Mouse (Mus musculus) hindbrain, embryonic 15.5 days (tissue): ENCODE results near the gene Ltc4s. TPM values are rescaled to one million over a fixed set of nuclear protein-coding genes. Genes with fewer than 3 reads are reported as not detected.
A peak's percentile ranks its signal among the peaks of the same experiment; 100 is the strongest.

Experiments
- ATAC-seq: fragments of 200-750 bp; cut with Nextera tagmentation; 2 replicates; pipeline ENCODE4 v1.8.0; 2017; ENCODE audit warnings: low read depth, moderate number of reproducible peaks, moderate TSS enrichment; ENCODE audit not compliant: low FRiP score
- H3K27ac ChIP-seq: fragments of 300-500 bp; sonication (generic); replicated peaks from 2 replicates; pipeline ENCODE4 v1.5.1; 2015; ENCODE audit warnings: mild to moderate bottlenecking, inconsistent platforms
- H3K27me3 ChIP-seq: fragments of 300-500 bp; sonication (generic); 2 replicates; pipeline ENCODE4 v1.6.1; 2015; ENCODE audit warnings: control low read depth, inconsistent platforms
- H3K36me3 ChIP-seq: fragments of 300-500 bp; sonication (generic); 2 replicates; pipeline ENCODE4 v1.6.1; 2015; ENCODE audit warnings: control low read depth, inconsistent platforms
- H3K4me1 ChIP-seq: fragments of 300-500 bp; sonication (generic); replicated peaks from 2 replicates; pipeline ENCODE4 v1.6.1; 2015; ENCODE audit warnings: control low read depth, inconsistent platforms
- H3K4me2 ChIP-seq: fragments of 300-500 bp; sonication (generic); 2 replicates; pipeline ENCODE4 v1.6.1; 2015; ENCODE audit warnings: moderate library complexity, mild to moderate bottlenecking, inconsistent platforms
- H3K4me3 ChIP-seq: fragments of 300-500 bp; sonication (generic); 2 replicates; pipeline ENCODE4 v1.5.1; 2015; ENCODE audit warnings: mild to moderate bottlenecking, inconsistent platforms
- H3K9ac ChIP-seq: fragments of 300-500 bp; sonication (generic); 2 replicates; pipeline ENCODE4 v1.6.1; 2015; ENCODE audit warnings: inconsistent platforms
- H3K9me3 ChIP-seq: fragments of 300-500 bp; sonication (generic); 2 replicates; pipeline ENCODE4 v1.6.1; 2016; ENCODE audit warnings: control low read depth, inconsistent platforms
- WGBS: fragments of 180-500 bp; shearing (Covaris S2); methylation state at CpG from one replicate; pipeline ENCODE4 v1.1.7; 2015; 5-methylcytosine and 5-hydroxymethylcytosine counted together
- polyA plus RNA-seq: library from polyadenylated mRNA; unstranded; fragments of >200 nt; fragmentation: Nextera tagmentation; extraction: Ambion mirVana; gene quantifications from 2 replicates; pipeline ENCODE4 v1.2.1, GENCODE M21; 2015

Gene Ltc4s
- polyA plus RNA-seq, 1 experiment from 2014 or later = 2.9 TPM

DNA sequence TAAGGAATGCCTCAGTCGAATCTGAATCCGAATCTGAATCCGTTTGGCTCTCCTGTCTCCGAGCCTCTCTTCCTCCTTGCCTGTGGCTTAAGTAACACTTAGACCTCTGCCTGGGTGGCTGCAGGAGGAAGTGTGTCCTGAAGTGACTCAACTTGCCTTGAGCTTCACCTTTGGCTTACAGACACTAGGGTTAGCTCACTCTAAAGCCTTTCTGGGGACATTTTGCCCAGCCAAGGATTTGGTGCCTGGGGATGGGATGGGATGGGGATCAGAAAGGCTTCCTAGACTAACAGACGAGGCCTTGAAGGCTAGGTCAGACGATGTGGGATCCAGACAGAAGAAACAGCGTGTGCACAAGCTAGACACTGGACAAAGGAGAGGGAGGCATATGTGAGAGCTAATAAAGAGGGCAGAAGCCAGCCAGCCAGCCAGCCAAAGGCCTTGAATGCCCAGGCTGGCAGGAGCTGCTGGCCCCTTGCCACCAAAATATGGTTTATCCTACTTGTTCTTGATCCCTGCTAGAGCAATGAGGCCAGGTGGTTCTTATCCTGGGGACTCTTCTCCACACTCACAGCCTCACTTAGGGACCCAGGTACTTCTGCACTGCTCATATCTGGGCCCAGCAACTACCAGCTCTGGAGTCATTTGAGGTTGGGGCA lies 9.0 kb downstream of the Ltc4s start:
- WGBS = 46% methylated on average over 7 of the region's 7 CpGs
- Histone ChIP-seq H3K4me3 (no peak overlapping the region), H3K4me2 (no peak overlapping the region), H3K36me3 (peaks cover 33% of the 10 kb centered on the region), H3K9ac (no peak overlapping the region), H3K4me1 (peaks cover 44% of the 10 kb centered on the region), H3K9me3 (no peaks in the 10 kb centered on the region), H3K27me3 (no peaks in the 10 kb centered on the region), H3K27ac (no peak overlapping the region; the same call in 1 of the 2 replicates)
- no peak for ATAC-seq

DNA sequence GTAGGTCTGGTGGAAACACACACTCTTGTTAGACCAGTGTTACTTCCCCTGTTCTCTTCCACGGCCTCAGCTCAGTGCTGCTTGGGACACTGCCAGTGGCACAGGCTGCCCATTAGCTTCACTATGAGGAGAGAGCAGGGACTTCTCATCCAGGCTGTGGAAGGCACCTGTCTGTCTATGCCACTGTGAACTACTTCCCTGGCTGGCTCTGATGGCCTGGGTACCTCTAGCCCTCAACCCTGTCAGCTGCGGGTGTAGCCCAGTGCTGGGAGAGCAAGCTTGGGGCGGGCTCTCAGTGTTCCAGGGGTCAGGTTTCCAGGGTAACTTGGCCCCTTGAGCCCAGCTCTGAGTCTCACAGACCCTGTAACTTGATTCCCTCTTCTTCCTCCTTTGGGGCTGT lies 9.6 kb downstream of the Ltc4s start:
- 25% methylated on average over 3 of the region's 3 CpGs for WGBS
- no peak overlapping the region for H3K27ac ChIP-seq
- no peak for ATAC-seq
- H3K36me3 ChIP-seq = peaks cover 27% of the 10 kb centered on the region
- no peak overlapping the region for H3K9ac ChIP-seq
- no peak overlapping the region for H3K4me3 ChIP-seq
- no peaks in the 10 kb centered on the region for H3K27me3 ChIP-seq
- H3K4me2 ChIP-seq = no peak overlapping the region
- peaks cover 49% of the 10 kb centered on the region for H3K4me1 ChIP-seq
- H3K9me3 ChIP-seq = no peaks in the 10 kb centered on the region

DNA sequence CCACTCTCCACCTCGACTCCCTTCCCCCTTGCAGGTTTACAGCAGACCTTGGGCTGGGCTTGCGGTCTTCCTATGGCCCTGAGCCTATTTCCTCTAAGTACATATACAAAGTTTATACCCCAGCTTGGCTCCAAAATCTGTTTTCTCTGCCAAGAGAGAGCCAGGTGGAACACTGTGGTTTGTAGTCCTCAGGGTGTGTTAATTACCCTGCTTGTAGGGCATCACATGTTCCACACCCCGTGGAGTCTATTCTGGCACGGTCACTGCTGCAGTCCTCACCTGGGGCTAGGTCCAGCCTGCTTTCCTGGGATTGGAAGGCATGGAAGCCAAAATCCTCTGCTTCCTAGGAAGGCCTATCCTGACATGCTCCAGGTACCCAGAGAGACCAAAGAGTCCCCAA lies 10.7 kb downstream of the Ltc4s start:
- peaks cover 17% of the 10 kb centered on the region for H3K36me3 ChIP-seq
- H3K27ac ChIP-seq = no peak overlapping the region
- peaks cover 60% of the 10 kb centered on the region for H3K4me1 ChIP-seq
- H3K27me3 ChIP-seq = no peaks in the 10 kb centered on the region
- peak overlapping the region; percentile 95 for H3K4me2 ChIP-seq
- ATAC-seq = no peak
- no peaks in the 10 kb centered on the region for H3K9me3 ChIP-seq
- H3K4me3 ChIP-seq = no peak overlapping the region
- WGBS = 73% methylated on average over 4 of the region's 4 CpGs
- H3K9ac ChIP-seq = no peak overlapping the region

DNA sequence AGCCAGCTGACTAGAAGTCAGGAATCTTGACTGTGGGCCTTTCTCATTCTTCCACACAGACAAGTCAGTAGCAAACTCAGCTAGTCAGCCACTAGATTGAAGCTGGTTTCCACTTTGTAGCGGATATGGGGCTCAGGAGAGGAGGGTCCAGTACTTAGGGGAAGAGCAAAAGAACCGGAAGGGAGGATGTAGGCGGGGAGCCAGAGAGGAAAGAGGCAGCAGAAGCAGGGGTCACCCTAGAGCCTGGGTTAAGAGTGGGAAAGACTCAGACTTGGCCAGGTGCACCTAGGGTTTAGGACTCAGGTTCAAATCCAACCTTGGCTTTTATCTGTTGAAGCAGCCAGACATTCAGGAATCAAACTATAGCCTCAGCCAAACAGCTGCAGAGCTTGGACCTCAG lies 11.2 kb downstream of the Ltc4s start:
- H3K4me3 ChIP-seq = peak overlapping the region; percentile 96
- H3K27me3 ChIP-seq = no peaks in the 10 kb centered on the region
- no peak for ATAC-seq
- H3K4me2 ChIP-seq = peak overlapping the region; percentile 95
- H3K9ac ChIP-seq = peak overlapping the region; percentile 100; the same call in 1 of the 2 replicates
- H3K4me1 ChIP-seq = peaks cover 65% of the 10 kb centered on the region
- WGBS = 78% methylated on average over 3 of the region's 3 CpGs
- H3K9me3 ChIP-seq = no peaks in the 10 kb centered on the region
- H3K36me3 ChIP-seq = peaks cover 12% of the 10 kb centered on the region
- no peak overlapping the region for H3K27ac ChIP-seq

DNA sequence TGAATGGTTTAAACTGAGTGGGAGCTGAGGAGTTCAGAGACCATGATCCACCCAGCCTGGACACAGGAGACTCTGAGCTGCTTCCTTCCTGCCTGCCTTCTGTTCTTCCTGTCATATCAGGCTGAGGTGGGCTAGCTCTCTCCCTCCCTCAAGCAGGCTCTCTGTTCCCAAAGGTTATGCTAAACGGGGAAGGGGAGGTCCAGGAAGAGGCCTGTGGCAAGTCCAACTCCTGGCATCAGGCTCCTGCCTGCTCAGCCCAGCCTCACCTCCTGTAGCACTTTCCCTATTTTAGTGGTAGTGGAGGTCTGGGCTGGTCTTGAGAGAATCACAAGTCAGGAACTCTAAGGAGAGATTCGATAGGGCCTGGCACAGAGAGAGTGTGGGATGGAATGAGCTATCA lies 12.0 kb downstream of the Ltc4s start:
- Histone ChIP-seq H3K9me3 (no peaks in the 10 kb centered on the region), H3K36me3 (0 out of 2 replicates have a peak, but pooled peaks cover 6% of the 10 kb centered on the region), H3K4me1 (peaks cover 65% of the 10 kb centered on the region), H3K9ac (peak overlapping the region; percentile 100), H3K4me2 (peak overlapping the region; percentile 95), H3K4me3 (peak overlapping the region; percentile 96), H3K27me3 (no peaks in the 10 kb centered on the region), H3K27ac (peak overlapping the region; percentile 91; the same call in 1 of the 2 replicates)
- no peak for ATAC-seq
- WGBS = 39% methylated on average over 2 of the region's 2 CpGs

DNA sequence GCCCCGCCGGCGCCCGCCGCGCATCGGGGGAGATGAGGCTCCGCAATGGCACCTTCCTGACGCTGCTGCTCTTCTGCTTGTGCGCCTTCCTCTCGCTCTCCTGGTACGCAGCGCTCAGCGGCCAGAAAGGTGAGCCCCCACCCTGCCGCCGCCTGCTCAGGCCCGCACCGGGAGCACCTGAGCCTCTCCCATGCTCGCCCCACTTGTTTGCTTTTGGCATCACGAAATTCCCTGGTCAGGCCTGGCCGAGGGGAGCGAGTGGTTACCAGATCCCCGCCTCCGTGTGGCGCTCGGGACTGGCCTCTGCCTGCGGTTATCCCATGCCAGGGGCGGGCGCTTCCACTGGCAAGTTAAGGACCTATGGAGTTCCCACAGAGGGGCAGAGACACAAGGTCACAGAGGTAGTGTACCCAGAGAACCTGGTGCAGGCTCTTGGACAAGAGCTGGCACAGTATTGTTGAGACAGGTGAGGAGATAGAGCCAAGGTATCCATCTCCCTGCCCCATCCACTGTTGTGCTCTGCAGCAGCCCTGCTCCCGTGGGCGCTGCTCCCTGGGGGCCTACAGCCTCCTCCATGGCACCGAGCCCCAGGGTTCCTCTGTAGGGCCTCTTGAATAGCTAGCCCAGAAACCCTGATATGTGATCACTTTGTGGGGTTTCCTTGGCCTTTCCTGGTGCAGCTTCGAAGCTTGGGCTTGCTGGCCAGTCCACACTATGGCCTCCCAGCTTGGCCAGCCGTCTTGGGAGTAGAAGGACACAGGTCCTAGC lies 12.6 kb downstream of the Ltc4s start:
- H3K9me3 ChIP-seq = no peaks in the 10 kb centered on the region
- H3K4me3 ChIP-seq = peak overlapping the region; percentile 96
- 3% methylated on average over 34 of the region's 34 CpGs for WGBS
- no peaks in the 10 kb centered on the region for H3K27me3 ChIP-seq
- 0 out of 2 replicates have a peak, but pooled peaks cover 3% of the 10 kb centered on the region for H3K36me3 ChIP-seq
- peak; percentile 39 for ATAC-seq
- peak overlapping the region; percentile 100 for H3K9ac ChIP-seq
- H3K4me1 ChIP-seq = peaks cover 61% of the 10 kb centered on the region
- H3K4me2 ChIP-seq = peak overlapping the region; percentile 95
- H3K27ac ChIP-seq = peak overlapping the region; percentile 91

DNA sequence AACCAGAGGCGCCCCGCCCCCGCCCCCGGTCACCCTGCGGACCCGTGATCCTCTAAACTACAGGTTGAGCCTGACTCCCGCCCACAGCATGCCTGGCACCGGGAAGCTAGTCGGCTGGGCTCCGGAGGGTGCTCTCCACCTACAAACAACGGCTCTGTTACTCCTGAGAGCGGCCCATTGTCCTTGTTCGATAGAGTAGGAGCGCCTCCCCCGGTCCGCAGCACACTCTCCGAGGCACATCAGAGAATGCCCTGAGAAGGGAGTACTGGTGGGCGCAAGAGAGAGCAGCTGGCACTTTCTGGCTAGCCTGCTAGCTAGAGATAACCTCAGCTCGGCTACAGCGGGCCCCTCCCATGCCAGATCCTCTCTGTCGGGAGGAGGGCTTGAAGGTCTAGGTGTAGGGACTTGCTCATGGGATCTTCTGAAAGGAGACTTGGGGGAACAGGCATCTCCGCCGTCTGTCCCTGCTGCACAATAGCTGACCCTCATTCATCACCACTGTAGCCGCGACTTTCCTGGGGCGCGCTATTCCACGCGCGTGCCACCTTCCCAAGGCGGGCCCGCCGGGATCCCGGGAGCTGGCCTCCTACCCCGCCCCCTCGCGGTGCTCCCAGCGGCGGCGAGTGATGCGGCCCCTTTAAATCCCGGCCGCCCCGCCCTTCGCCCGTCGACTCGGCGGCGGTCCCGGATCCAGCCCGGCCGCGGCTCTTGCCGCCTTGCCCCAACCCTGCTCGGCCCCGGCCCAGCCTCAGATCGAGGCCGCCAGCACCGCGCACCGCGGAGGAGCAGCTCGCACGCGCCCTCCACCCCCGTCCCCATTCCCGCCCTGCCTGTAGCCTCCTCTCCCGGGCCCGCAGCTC lies 13.5 kb downstream of the Ltc4s start:
- no peaks in the 10 kb centered on the region for H3K27me3 ChIP-seq
- peak overlapping the region; percentile 91 for H3K27ac ChIP-seq
- H3K4me2 ChIP-seq = peak overlapping the region; percentile 95
- peak; percentile 76 for ATAC-seq
- H3K9ac ChIP-seq = peak overlapping the region; percentile 100
- H3K36me3 ChIP-seq = 0 out of 2 replicates have a peak, but pooled peaks cover 3% of the 10 kb centered on the region
- H3K4me1 ChIP-seq = peaks cover 58% of the 10 kb centered on the region
- peak overlapping the region; percentile 96 for H3K4me3 ChIP-seq
- no peaks in the 10 kb centered on the region for H3K9me3 ChIP-seq
- WGBS = under 1% methylated on average over 57 of the region's 70 CpGs

DNA sequence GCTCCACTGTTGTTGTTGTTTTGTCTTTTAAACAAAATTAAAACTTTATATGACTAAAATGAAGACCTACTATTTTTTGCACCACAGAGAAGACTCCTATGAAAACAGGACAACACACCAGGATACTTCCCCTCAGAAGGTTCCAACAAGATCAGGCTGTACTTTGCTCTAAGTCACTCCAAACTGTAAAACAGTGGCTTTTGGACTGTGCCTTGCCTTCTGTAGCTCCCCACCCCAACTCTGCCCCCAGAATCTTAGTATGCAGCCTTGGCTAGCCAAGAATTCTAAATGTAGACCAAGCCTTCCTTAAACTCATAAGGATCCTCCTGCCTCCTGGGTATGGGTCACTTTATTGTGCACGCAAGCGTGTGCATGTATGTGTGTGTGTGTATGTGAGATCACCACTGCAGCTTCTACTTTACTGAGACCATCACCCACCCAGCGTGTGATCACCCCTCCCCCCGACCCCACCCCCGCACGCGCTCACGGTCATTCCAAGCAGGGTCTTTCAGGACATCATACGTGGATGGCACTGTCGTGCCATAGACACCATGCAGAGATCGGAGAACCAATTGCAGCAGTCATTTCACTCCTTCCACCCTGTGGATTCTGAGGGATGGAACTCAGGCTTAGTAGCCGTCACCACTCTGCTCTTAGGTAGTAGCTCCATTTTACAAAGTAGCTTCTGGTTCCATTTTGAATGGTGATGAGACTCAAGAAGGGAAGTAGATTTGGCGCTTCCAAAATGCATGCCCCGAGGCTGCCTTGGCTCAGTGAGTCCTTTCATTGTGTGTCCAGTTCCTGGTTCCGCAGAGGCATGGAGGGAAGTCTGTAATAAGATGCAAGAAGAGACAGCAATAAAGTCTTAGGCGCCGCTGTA lies 14.4 kb downstream of the Ltc4s start:
- peak; percentile 13 for ATAC-seq
- H3K27ac ChIP-seq = peak overlapping the region; percentile 91
- WGBS = 2% methylated on average over 17 of the region's 17 CpGs
- H3K9me3 ChIP-seq = no peaks in the 10 kb centered on the region
- 0 out of 2 replicates have a peak, but pooled peaks cover 3% of the 10 kb centered on the region for H3K36me3 ChIP-seq
- H3K4me3 ChIP-seq = peak overlapping the region; percentile 96
- peaks cover 51% of the 10 kb centered on the region for H3K4me1 ChIP-seq
- H3K9ac ChIP-seq = peak overlapping the region; percentile 100
- H3K4me2 ChIP-seq = peak overlapping the region; percentile 95
- no peaks in the 10 kb centered on the region for H3K27me3 ChIP-seq

DNA sequence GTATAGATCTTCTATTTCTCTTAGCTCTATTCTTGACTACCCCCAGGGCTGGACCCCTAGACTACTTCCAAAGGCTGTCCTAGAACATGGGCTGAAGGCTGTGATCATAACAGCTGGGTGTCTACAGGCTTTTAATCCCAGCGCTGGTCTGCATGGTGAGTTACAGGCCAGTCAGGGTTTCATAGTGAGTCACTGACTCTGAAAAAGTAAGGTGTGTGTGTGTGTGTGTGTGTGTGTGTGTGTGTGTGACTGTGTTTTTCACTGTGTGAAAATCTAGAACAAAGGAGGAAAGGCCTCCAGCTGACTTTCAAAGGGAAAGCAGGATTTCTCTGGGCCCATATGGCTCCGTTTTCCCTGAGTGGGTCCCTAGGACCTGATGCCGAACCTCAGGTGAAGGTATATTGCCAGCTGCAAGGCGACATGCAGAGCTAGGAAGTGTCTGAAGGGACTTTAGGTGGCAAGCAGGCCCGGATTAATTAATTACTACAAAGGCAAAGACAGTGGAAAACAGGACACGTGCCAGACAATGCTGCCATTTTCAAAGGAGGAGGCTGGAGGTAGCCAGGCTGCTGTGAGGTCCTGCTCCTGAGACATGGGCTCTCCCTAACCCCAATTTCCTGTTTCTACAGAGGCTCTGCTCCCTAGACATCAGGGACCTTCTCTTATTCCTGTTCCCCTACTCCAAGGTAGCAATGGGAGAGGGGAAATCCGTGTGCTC lies 15.7 kb downstream of the Ltc4s start:
- Histone ChIP-seq H3K27me3 (no peaks in the 10 kb centered on the region), H3K9me3 (no peaks in the 10 kb centered on the region), H3K9ac (no peak overlapping the region), H3K36me3 (0 out of 2 replicates have a peak, but pooled peaks cover under 1% of the 10 kb centered on the region), H3K4me3 (peak overlapping the region; percentile 9; the same call in 1 of the 2 replicates), H3K27ac (0 out of 2 replicates have a peak overlapping the region, but pooled peaks have one; percentile 22), H3K4me2 (peak overlapping the region; percentile 95), H3K4me1 (peaks cover 48% of the 10 kb centered on the region)
- ATAC-seq = no peak
- WGBS = 47% methylated on average over 7 of the region's 7 CpGs

DNA sequence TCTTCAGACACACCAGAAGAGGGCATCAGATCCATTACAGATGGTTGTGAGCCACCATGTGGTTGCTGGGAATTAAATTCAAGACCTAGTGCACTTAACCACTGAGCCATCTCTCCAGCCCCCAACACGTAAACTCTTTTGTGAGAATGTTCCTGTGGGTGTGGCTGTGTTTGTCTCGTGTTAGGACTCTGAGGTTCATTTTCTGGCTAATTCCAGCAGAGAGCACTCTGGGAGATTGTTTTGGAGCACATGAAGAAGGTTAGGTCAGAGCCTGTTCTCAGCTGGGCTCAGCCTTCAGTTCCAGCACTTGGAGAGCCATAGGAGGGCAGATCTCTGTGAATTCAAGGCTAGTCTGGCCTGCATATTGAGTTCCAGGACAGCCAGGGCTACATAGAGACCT lies 18.6 kb downstream of the Ltc4s start:
- H3K4me1 ChIP-seq = peaks cover 38% of the 10 kb centered on the region
- H3K9ac ChIP-seq = no peak overlapping the region
- no peak for ATAC-seq
- H3K4me2 ChIP-seq = no peak overlapping the region
- WGBS = 53% methylated on average over 2 of the region's 2 CpGs
- no peaks in the 10 kb centered on the region for H3K36me3 ChIP-seq
- no peaks in the 10 kb centered on the region for H3K27me3 ChIP-seq
- no peak overlapping the region for H3K4me3 ChIP-seq
- no peaks in the 10 kb centered on the region for H3K9me3 ChIP-seq
- H3K27ac ChIP-seq = no peak overlapping the region
